Mouse (Mus musculus) liver, embryonic 16.5 days (tissue): ENCODE results near the gene Gm8909. TPM values are rescaled to one million over a fixed set of nuclear protein-coding genes. Genes with fewer than 3 reads are reported as not detected.
"Not testable (repeated sequence)": the region's sequence is repeated elsewhere in the genome, so short reads cannot be mapped to it uniquely, and the experiment has no call there.

Experiments used
- ATAC-seq: fragments of 200-750 bp; cut with Nextera tagmentation; 2 replicates; pipeline ENCODE4 v1.8.0; 2017; ENCODE audit warnings: low read depth, mild to moderate bottlenecking, moderate number of reproducible peaks, moderate library complexity
- H3K27ac ChIP-seq: fragments of 300-500 bp; sonication (generic); 2 replicates; pipeline ENCODE4 v1.5.1; 2014; ENCODE audit warnings: mild to moderate bottlenecking, low read length
- H3K27me3 ChIP-seq: fragments of 300-500 bp; sonication (generic); 2 replicates; pipeline ENCODE4 v1.6.1; 2014; ENCODE audit warnings: low read depth, low read length, mixed read lengths; ENCODE audit not compliant: control insufficient read depth, insufficient read depth
- H3K36me3 ChIP-seq: fragments of 300-500 bp; sonication (generic); 2 replicates; pipeline ENCODE4 v1.6.1; 2014; ENCODE audit warnings: mild to moderate bottlenecking; ENCODE audit not compliant: control insufficient read depth, insufficient read depth
- H3K4me1 ChIP-seq: fragments of 300-500 bp; sonication (generic); 2 replicates; pipeline ENCODE4 v1.6.1; 2014; ENCODE audit warnings: low read depth, low read length, mixed read lengths; ENCODE audit not compliant: control insufficient read depth
- H3K4me2 ChIP-seq: fragments of 300-500 bp; sonication (generic); 2 replicates; pipeline ENCODE4 v1.6.1; 2014; ENCODE audit warnings: low read depth, low read length, mixed read lengths
- H3K4me3 ChIP-seq: fragments of 300-500 bp; sonication (generic); 2 replicates; pipeline ENCODE4 v1.5.1; 2014; ENCODE audit warnings: low read depth, mild to moderate bottlenecking, low read length
- H3K9ac ChIP-seq: fragments of 300-500 bp; sonication (generic); 2 replicates; pipeline ENCODE4 v1.6.1; 2014; ENCODE audit warnings: low read depth, low read length
- H3K9me3 ChIP-seq: fragments of 300-500 bp; sonication (generic); replicated peaks from 2 replicates; pipeline ENCODE4 v1.6.1; 2016; ENCODE audit warnings: low read length; ENCODE audit not compliant: control insufficient read depth
- WGBS: fragments of 180-500 bp; shearing (Covaris S2); extraction: QIAGEN DNeasy Blood & Tissue Kit; methylation state at CpG from one replicate; pipeline ENCODE4 v1.1.7; 2014; ENCODE audit not compliant: insufficient replicate concordance; 5-methylcytosine and 5-hydroxymethylcytosine counted together
- polyA plus RNA-seq: library from polyadenylated mRNA; unstranded; fragments of >200 nt; fragmentation: Nextera tagmentation; extraction: Ambion mirVana; gene quantifications from 2 replicates; pipeline ENCODE4 v1.2.1, GENCODE M21; 2015

The Gm8909 gene
- polyA plus RNA-seq, 1 experiment from 2014 or later: not detected

- H3K9ac ChIP-seq: no peak overlapping the region
- H3K27ac ChIP-seq: no peak overlapping the region
- no peaks in the 10 kb centered on the region for H3K9me3 ChIP-seq
- no peaks in the 10 kb centered on the region for H3K36me3 ChIP-seq
- no peaks in the 10 kb centered on the region for H3K4me1 ChIP-seq
- no peak for ATAC-seq
- no peak overlapping the region for H3K4me3 ChIP-seq
- H3K27me3 ChIP-seq: peaks cover 44% of the 10 kb centered on the region
- no peak overlapping the region for H3K4me2 ChIP-seq
Measured at GRCm38 (mm10) chr17:36169753-36170152, 1.4 kb upstream of the Gm8909 start.

- H3K36me3 ChIP-seq, H3K4me3 ChIP-seq, H3K9ac ChIP-seq, H3K4me1 ChIP-seq, H3K4me2 ChIP-seq, ATAC-seq, H3K9me3 ChIP-seq, H3K27ac ChIP-seq: not testable (repeated sequence)
- peaks cover 47% of the 10 kb centered on the region for H3K27me3 ChIP-seq
- no CpG with 5 or more reads among the region's 1 CpGs for WGBS
Measured at GRCm38 (mm10) chr17:36169094-36169493, 757 bp upstream of the Gm8909 start.

- H3K9me3 ChIP-seq: no peaks in the 10 kb centered on the region
- no peak overlapping the region for H3K9ac ChIP-seq
- ATAC-seq: no peak
- H3K27me3 ChIP-seq: peaks cover 50% of the 10 kb centered on the region
- 2% methylated on average over 51 of the region's 51 CpGs for WGBS
- peak overlapping the region; percentile 51 for H3K4me2 ChIP-seq
- no peaks in the 10 kb centered on the region for H3K4me1 ChIP-seq
- no peaks in the 10 kb centered on the region for H3K36me3 ChIP-seq
- H3K27ac ChIP-seq: no peak overlapping the region
- H3K4me3 ChIP-seq: peak overlapping the region; percentile 58
Measured at GRCm38 (mm10) chr17:36167306-36168038, 865 bp downstream of the Gm8909 start.

GRCm38 (mm10) chr17:36166901-36167300 is 1.4 kb downstream of the Gm8909 start:
- not testable (repeated sequence) for H3K9ac ChIP-seq, H3K27ac ChIP-seq, H3K9me3 ChIP-seq, H3K4me2 ChIP-seq, ATAC-seq, H3K36me3 ChIP-seq, H3K4me3 ChIP-seq, H3K4me1 ChIP-seq
- WGBS: 11% methylated on average over 2 of the region's 2 CpGs
- H3K27me3 ChIP-seq: peaks cover 55% of the 10 kb centered on the region

GRCm38 (mm10) chr17:36161129-36162051 is 6.9 kb downstream of the Gm8909 start:
- H3K4me2 ChIP-seq: peak overlapping the region; percentile 12
- H3K4me1 ChIP-seq: no peaks in the 10 kb centered on the region
- ATAC-seq: no peak
- no peaks in the 10 kb centered on the region for H3K9me3 ChIP-seq
- 2% methylated on average over 56 of the region's 56 CpGs for WGBS
- H3K36me3 ChIP-seq: no peaks in the 10 kb centered on the region
- no peak overlapping the region for H3K9ac ChIP-seq
- no peak overlapping the region for H3K27ac ChIP-seq
- peaks cover 54% of the 10 kb centered on the region for H3K27me3 ChIP-seq
- peak overlapping the region; percentile 20; the same call in 1 of the 2 replicates for H3K4me3 ChIP-seq

GRCm38 (mm10) chr17:36158264-36158663 is 10.1 kb downstream of the Gm8909 start:
- 16% methylated on average over 11 of the region's 11 CpGs for WGBS

GRCm38 (mm10) chr17:36157782-36158181 is 10.6 kb downstream of the Gm8909 start:
- not testable (repeated sequence) for ATAC-seq, H3K4me3 ChIP-seq

More at GRCm38 (mm10) chr17:36158264-36158663, 10.1 kb downstream of the Gm8909 start:
- not testable (repeated sequence) for ATAC-seq, H3K27ac ChIP-seq, H3K9ac ChIP-seq, H3K36me3 ChIP-seq, H3K9me3 ChIP-seq, H3K4me3 ChIP-seq, H3K4me2 ChIP-seq, H3K4me1 ChIP-seq
- peaks cover 39% of the 10 kb centered on the region for H3K27me3 ChIP-seq

GRCm38 (mm10) chr17:36154271-36155149 is 13.8 kb downstream of the Gm8909 start:
- Histone ChIP-seq H3K27ac (no peak overlapping the region), H3K4me2 (no peak overlapping the region), H3K4me1 (no peaks in the 10 kb centered on the region), H3K9ac (no peak overlapping the region), H3K36me3 (no peaks in the 10 kb centered on the region), H3K9me3 (no peaks in the 10 kb centered on the region), H3K4me3 (no peak overlapping the region), H3K27me3 (peaks cover 20% of the 10 kb centered on the region)
- 19% methylated on average over 3 of the region's 3 CpGs for WGBS
- no peak for ATAC-seq

More at GRCm38 (mm10) chr17:36157782-36158181, 10.6 kb downstream of the Gm8909 start:
- H3K4me2 ChIP-seq, H3K9me3 ChIP-seq, H3K9ac ChIP-seq, H3K27ac ChIP-seq, H3K36me3 ChIP-seq, H3K4me1 ChIP-seq: not testable (repeated sequence)
- WGBS: under 1% methylated on average over 36 of the region's 36 CpGs
- H3K27me3 ChIP-seq: peaks cover 43% of the 10 kb centered on the region
